ENCODE assay signal across 8 mouse cellular contexts in the genomic region with DNA sequence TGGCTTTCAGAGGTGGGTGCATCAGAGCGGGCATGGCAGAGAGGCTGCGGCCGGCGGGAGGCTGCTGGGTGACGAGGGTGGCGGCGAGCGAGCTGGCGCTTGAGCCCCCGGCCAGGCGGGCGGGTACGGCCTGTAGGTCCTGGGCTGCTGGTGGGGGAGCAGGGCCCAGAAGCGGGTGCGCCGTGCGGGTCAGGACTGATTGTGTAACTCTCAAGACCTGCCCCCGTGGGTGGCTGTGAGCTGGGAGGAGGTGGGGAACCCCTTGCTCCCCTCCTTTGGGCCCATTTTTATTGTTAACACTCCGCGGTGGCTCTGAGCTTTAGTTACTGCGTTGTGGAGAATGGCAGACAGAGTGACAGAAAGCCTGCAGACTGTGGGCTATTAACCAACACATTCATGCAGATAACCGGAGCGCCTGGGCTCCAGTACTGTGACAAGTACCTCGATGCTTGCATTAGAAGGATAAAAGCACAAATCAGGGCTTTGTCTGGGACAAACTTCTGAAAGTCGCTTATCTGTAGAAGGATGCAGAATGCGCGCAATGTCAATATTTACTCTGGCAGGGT. TPM values are rescaled to one million over a fixed set of nuclear protein-coding genes. Genes with fewer than 3 reads are reported as not detected.
DNase-seq lines count a peak whose midpoint lies in the region; ATAC-seq and TF ChIP-seq lines count a peak whose summit lies in the region.

No protein-coding gene starts in this region.

- TF ChIP-seq POLR2A in MEL (IDR thresholded peaks at IDR 0.05; ENCODE audit: control insufficient read depth in 1 of 2, insufficient read depth in 1 of 2, low read depth in 1 of 2, low read length in 2 of 2, poor library complexity in 1 of 2) = peak in 1 of 2 experiments; percentile 79; a peak in 1 of 4 replicates

- no peak for TF ChIP-seq CTCF in MEL (IDR thresholded peaks at IDR 0.05 in 2 of 3, conservative IDR thresholded peaks at IDR 0.05 in 1 of 3; ENCODE audit: control insufficient read depth in 1 of 3, insufficient read depth in 1 of 3, low read depth in 2 of 3, low read length in 3 of 3, poor library complexity in 1 of 3, severe bottlenecking in 1 of 3)

- H3K27ac ChIP-seq in heart, embryonic 12.5 days (ENCODE audit: poor library complexity, severe bottlenecking) = no peak overlapping the region
- peak overlapping the region; percentile 2 for H3K27ac ChIP-seq in MEL (ENCODE audit: control insufficient read depth, low read depth, low read length)
- H3K27ac ChIP-seq in hindbrain, embryonic 10.5 days = peak overlapping the region; percentile 93
- H3K27ac ChIP-seq in midbrain, embryonic 11.5 days (ENCODE audit: low read depth, low read length) = no peak overlapping the region

- H3K36me3 ChIP-seq in heart, embryonic 12.5 days = peaks cover 9% of the 10 kb centered on the region
- peaks cover 2 to 6% of the 10 kb centered on the region in 2 experiments for H3K36me3 ChIP-seq in MEL (ENCODE audit: control insufficient read depth in 1 of 2, insufficient read depth in 2 of 2, low read length in 2 of 2)
- H3K36me3 ChIP-seq in hindbrain, embryonic 10.5 days = peaks cover 16% of the 10 kb centered on the region
- peaks cover 2% of the 10 kb centered on the region; the same call in 1 of the 2 replicates for H3K36me3 ChIP-seq in midbrain, embryonic 11.5 days (ENCODE audit: control insufficient read depth, insufficient read depth, low read length)

- H3K4me2 ChIP-seq in heart, embryonic 12.5 days = peak overlapping the region; percentile 77
- peak overlapping the region; percentile 66 for H3K4me2 ChIP-seq in midbrain, embryonic 11.5 days

- peak overlapping the region; percentile 96 for H3K4me3 ChIP-seq in heart, embryonic 12.5 days
- H3K4me3 ChIP-seq in MEL (ENCODE audit: control insufficient read depth in 1 of 2, insufficient read depth in 1 of 2, low read depth in 2 of 2, low read length in 2 of 2) = peak overlapping the region; percentile 70 to 83
- H3K4me3 ChIP-seq in hindbrain, embryonic 10.5 days = peak overlapping the region; percentile 94
- H3K4me3 ChIP-seq in midbrain, embryonic 11.5 days (ENCODE audit: low read depth, low read length) = peak overlapping the region; percentile 90

- no peaks in the 10 kb centered on the region for H3K9me3 ChIP-seq in heart, embryonic 12.5 days (replicated peaks)
- no peaks in the 10 kb centered on the region for H3K9me3 ChIP-seq in MEL (replicated peaks; ENCODE audit: insufficient read depth, low read length)
- no peaks in the 10 kb centered on the region for H3K9me3 ChIP-seq in hindbrain, embryonic 10.5 days
- no peaks in the 10 kb centered on the region for H3K9me3 ChIP-seq in midbrain, embryonic 11.5 days (ENCODE audit: control insufficient read depth, low read length)

- WGBS in heart, embryonic 12.5 days = under 1% methylated on average over 27 of the region's 27 CpGs
- WGBS in hindbrain, embryonic 10.5 days = 2% methylated on average over 27 of the region's 27 CpGs
- WGBS in midbrain, embryonic 11.5 days = 1% methylated on average over 27 of the region's 27 CpGs

- no peak for TF ChIP-seq RAD21 in MEL (IDR thresholded peaks at IDR 0.05; ENCODE audit: low read depth, low read length)

- no peak for TF ChIP-seq EP300 in MEL (IDR thresholded peaks at IDR 0.05; ENCODE audit: low read depth in 1 of 2, low read length in 2 of 2)

- H3K9ac ChIP-seq in heart, embryonic 12.5 days = peak overlapping the region; percentile 83
- H3K9ac ChIP-seq in MEL (ENCODE audit: control insufficient read depth, low read depth, low read length, poor library complexity, severe bottlenecking) = peak overlapping the region; percentile 65
- H3K9ac ChIP-seq in midbrain, embryonic 11.5 days (ENCODE audit: low read length) = peak overlapping the region; percentile 71

- no peaks in the 10 kb centered on the region for H3K27me3 ChIP-seq in heart, embryonic 12.5 days (replicated peaks)
- no peaks in the 10 kb centered on the region for H3K27me3 ChIP-seq in MEL (ENCODE audit: control insufficient read depth in 1 of 2, insufficient read depth in 2 of 2, low read length in 2 of 2)
- no peaks in the 10 kb centered on the region for H3K27me3 ChIP-seq in hindbrain, embryonic 10.5 days (ENCODE audit: insufficient read depth, poor library complexity, severe bottlenecking)
- H3K27me3 ChIP-seq in midbrain, embryonic 11.5 days (ENCODE audit: control insufficient read depth, insufficient read depth, low read length) = no peaks in the 10 kb centered on the region

- peaks cover 11% of the 10 kb centered on the region for H3K4me1 ChIP-seq in heart, embryonic 12.5 days (replicated peaks)
- peaks cover 0 to 2% of the 10 kb centered on the region in 2 experiments; a peak in 1 of 4 replicates for H3K4me1 ChIP-seq in MEL (ENCODE audit: control insufficient read depth in 1 of 2, insufficient read depth in 2 of 2, low read length in 2 of 2)
- H3K4me1 ChIP-seq in hindbrain, embryonic 10.5 days (replicated peaks) = peaks cover 19% of the 10 kb centered on the region
- H3K4me1 ChIP-seq in midbrain, embryonic 11.5 days (ENCODE audit: control insufficient read depth, insufficient read depth, low read length) = peaks cover 7% of the 10 kb centered on the region

- ATAC-seq in heart, embryonic 12.5 days (ENCODE audit: insufficient number of reproducible peaks, low FRiP score) = peak; percentile 82
- ATAC-seq in midbrain, embryonic 11.5 days (ENCODE audit: low FRiP score) = no peak; the same call in 1 of the 2 replicates

- DNase-seq in heart, adult 8-10 months (ENCODE audit: low spot score) = no peak
- DNase-seq in MEL (ENCODE audit: low read depth, low spot score) = no peak
- DNase-seq in hindbrain, embryonic 10.5 days (ENCODE audit: low spot score) = no peak
- DNase-seq in midbrain, embryonic 11.5 days (ENCODE audit: low spot score, missing footprints) = peak; percentile 93
- DNase-seq in cerebellum, postnatal 25 days = no peak
- no peak for DNase-seq in T-cell, adult 2 months (ENCODE audit: low spot score)
- no peak for DNase-seq in right cerebral cortex, postnatal 25 days

- H3K79me2 ChIP-seq in MEL (ENCODE audit: control insufficient read depth, insufficient read depth, low read length, poor library complexity) = peaks cover 8% of the 10 kb centered on the region

TF ChIP-seq in MEL, 35 proteins besides CTCF, POLR2A, EP300 and RAD21:
- TF ChIP-seq MXI1 (IDR thresholded peaks at IDR 0.05; ENCODE audit: low read depth, low read length) (peak; percentile 89), UBTF (IDR thresholded peaks at IDR 0.05; ENCODE audit: borderline replicate concordance, insufficient read depth, low read depth, low read length) (no peak), ZKSCAN1 (IDR thresholded peaks at IDR 0.05; ENCODE audit: low read depth, low read length) (no peak)

RNA-seq across cellular contexts. Expression of a gene that starts 0.3 kb away (rescaled TPM):
- polyA plus RNA-seq in heart, embryonic 12.5 days (2016; fragmentation: Nextera tagmentation; extraction: Ambion mirVana) = 20.9 and 22.8 TPM in 2 replicates
- under 1 TPM in 2 of 4 experiments, not detected in 2; 0.29 to 0.33 TPM for total RNA-seq in heart, adult 8-10 months (2022)
- 18.5 and 20.5 TPM in 2 replicates for total RNA-seq in MEL (2012; rRNA removed)
- 10 to 100 TPM in 1 of 2 experiments, not detected in 1; 16.0 TPM for polyA plus RNA-seq in MEL (2012; ENCODE audit: insufficient read depth in 1 of 2, insufficient read length in 2 of 2, low read depth in 1 of 2, low replicate concordance in 2 of 2, missing spikeins in 1 of 2)
- 30.8 and 42.6 TPM in 2 replicates for polyA plus RNA-seq in hindbrain, embryonic 10.5 days (2016; fragmentation: Nextera tagmentation; extraction: Ambion mirVana)
- polyA plus RNA-seq in midbrain, embryonic 11.5 days (2014; fragmentation: Nextera tagmentation; extraction: Ambion mirVana) = 50.0 and 50.4 TPM in 2 replicates

RNA-seq across cellular contexts. Expression of a gene that starts 28.8 kb away (rescaled TPM):
- 4.0 and 4.7 TPM in 2 replicates for polyA plus RNA-seq in heart, embryonic 12.5 days (2016; fragmentation: Nextera tagmentation; extraction: Ambion mirVana)
- total RNA-seq in heart, adult 8-10 months (2022) = under 1 TPM; 0.17 to 0.38 (median 0.32) TPM
- total RNA-seq in MEL (2012; rRNA removed) = not detected in 2 replicates
- polyA plus RNA-seq in MEL (2012; ENCODE audit: insufficient read depth in 1 of 2, insufficient read length in 2 of 2, low read depth in 1 of 2, low replicate concordance in 2 of 2, missing spikeins in 1 of 2) = not detected
- 25.6 and 29.3 TPM in 2 replicates for polyA plus RNA-seq in hindbrain, embryonic 10.5 days (2016; fragmentation: Nextera tagmentation; extraction: Ambion mirVana)
- polyA plus RNA-seq in midbrain, embryonic 11.5 days (2014; fragmentation: Nextera tagmentation; extraction: Ambion mirVana) = 45.2 and 51.4 TPM in 2 replicates

Comparison
In these comparisons a context has a peak if more than half of its experiments do, and no peak if none do; other contexts are left out.
1. H3K27ac ChIP-seq: peak in MEL (single experiment) and hindbrain, embryonic 10.5 days (single experiment); none in heart, embryonic 12.5 days (single experiment) and midbrain, embryonic 11.5 days (single experiment).
2. Peak in every context shown above with its lines, with median percentiles within 50 percentile points of each other: H3K4me3 ChIP-seq and H3K9ac ChIP-seq.